Mouse (Mus musculus): ENCODE results near the gene Sh3gl3.

- peak; percentile 75 for TF ChIP-seq CTCF (IDR thresholded peaks at IDR 0.05)
- TF ChIP-seq EP300 (IDR thresholded peaks at IDR 0.05), result no peak
These were observed 165.6 kb downstream of the Sh3gl3 start for GRCm38 (mm10) chr7:82339214-82339613.

All from lung, postnatal 0 days (tissue).